Mouse (Mus musculus): ENCODE measurements at regions not wholly inside any gene's neighbourhood (a gene's known extent, or its start where the extent isn't known, plus 50 kb on each side); places are given as distances from the start of the nearest gene placed in this dataset.

GRCm38 (mm10) chr1:23602710-23603291 lies 158.8 kb upstream of the B3gat2 start:
- no peak for TF ChIP-seq CTCF (IDR thresholded peaks at IDR 0.05)
- ChIA-PET POLR2A (no interaction called here), CTCF (no interaction called here)
- no peak for ATAC-seq
- peaks cover 6% of the 10 kb centered on the region for H3K27me3 ChIP-seq
- in situ Hi-C loops (cut with MboI; ENCODE audit: low pct_unique_long_range_greater_than_20kb): no loop called here
- DNase-seq (ENCODE audit: low read depth, low spot score): no peak

DNA sequence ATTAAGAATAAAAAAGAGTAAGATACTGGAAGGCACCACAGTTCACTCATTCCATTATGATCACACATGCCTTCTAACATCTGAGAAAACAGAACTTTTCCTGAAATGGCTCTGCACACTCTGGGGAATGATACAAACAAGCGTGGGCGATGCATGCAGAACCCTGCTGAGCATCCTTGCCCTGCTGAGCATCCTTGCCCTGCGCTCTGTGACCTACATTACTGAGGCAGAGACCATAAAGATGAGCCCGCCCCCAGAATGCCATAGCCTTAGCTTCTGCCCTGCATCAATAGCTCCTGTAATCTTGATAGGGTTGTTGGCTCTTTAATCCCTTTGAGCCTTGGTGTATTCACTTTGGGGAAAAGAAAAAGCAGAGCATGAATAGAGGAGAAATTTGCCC lies 132.2 kb upstream of the B3gat2 start:
- CTCF ChIA-PET: no interaction called here
- in situ Hi-C loops (cut with MboI; ENCODE audit: low pct_unique_long_range_greater_than_20kb): no loop called here
- no peak for TF ChIP-seq CTCF (IDR thresholded peaks at IDR 0.05)

GRCm38 (mm10) chr1:23645093-23645492 lies 116.5 kb upstream of the B3gat2 start:
- in situ Hi-C loops (cut with MboI; ENCODE audit: low pct_unique_long_range_greater_than_20kb): no loop called here
- TF ChIP-seq CTCF (IDR thresholded peaks at IDR 0.05): no peak
- ChIA-PET POLR2A (no interaction called here), CTCF (no interaction called here)
- no peak for DNase-seq (ENCODE audit: low read depth, low spot score)
- H3K27me3 ChIP-seq: no peaks in the 10 kb centered on the region
- ATAC-seq: no peak

More for the DNA sequence above, 132.2 kb upstream of the B3gat2 start:
- ATAC-seq: no peak
- peaks cover 11% of the 10 kb centered on the region for H3K27me3 ChIP-seq
- POLR2A ChIA-PET: no interaction called here
- no peak for DNase-seq (ENCODE audit: low read depth, low spot score)

DNA sequence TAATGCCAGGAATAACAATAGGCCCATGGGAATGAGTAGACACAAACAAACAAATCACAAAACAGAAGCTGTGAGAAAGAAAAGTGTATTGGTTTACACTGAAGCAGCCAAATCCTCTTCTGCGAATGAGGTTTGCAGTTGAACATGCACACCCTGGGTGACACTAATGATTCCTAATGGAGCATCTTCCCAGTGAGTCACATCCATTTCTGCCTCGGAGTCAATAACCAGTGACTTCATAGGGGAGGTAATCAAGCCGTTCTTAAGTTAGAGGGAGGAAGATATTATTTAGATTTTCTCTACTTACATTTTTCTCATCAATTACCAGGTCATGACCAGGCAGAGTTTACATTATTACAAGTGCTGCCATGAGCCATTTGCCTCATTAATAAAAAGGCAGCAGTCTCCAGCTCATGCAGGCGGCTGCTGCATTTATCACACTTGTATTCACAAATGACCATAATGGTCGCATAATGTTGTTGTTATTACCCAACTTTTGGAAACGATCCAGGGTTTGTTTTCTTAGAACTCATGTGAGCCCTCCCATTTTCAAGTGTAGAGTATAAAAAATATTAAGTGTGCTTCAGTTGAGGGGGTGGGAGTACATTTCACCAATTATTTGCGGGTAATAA lies 112.6 kb upstream of the B3gat2 start:
- no peak for TF ChIP-seq CTCF (IDR thresholded peaks at IDR 0.05)
- CTCF ChIA-PET: no interaction called here
- in situ Hi-C loops (cut with MboI; ENCODE audit: low pct_unique_long_range_greater_than_20kb): no loop called here
- H3K27me3 ChIP-seq: peaks cover 6% of the 10 kb centered on the region
- ATAC-seq (no peak), DNase-seq (ENCODE audit: low read depth, low spot score) (no peak)
- POLR2A ChIA-PET: no interaction called here

DNA sequence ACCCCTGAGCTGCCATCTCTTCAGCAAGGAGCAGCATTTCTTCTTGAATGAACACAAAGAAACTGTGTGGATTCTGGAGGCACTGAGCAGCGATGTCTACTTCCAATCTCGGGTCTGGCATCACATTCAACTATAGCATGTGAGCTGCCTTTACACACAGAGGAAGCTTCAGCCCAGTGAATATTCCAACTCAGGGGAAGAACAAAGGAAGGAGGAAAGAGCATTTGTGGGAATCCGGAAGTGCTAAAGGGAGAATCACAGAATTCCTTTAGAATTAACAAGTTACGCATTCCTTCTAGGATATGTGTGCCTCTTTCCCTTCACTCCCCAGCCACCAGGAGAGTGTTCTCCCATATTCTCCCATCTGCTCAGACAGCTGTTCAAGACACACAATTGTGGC lies 111.7 kb upstream of the B3gat2 start:
- TF ChIP-seq CTCF (IDR thresholded peaks at IDR 0.05): no peak
- CTCF ChIA-PET: no interaction called here
- no peak for DNase-seq (ENCODE audit: low read depth, low spot score)
- no peak for ATAC-seq
- peaks cover 6% of the 10 kb centered on the region for H3K27me3 ChIP-seq
- in situ Hi-C loops (cut with MboI; ENCODE audit: low pct_unique_long_range_greater_than_20kb): no loop called here
- POLR2A ChIA-PET: no interaction called here

- ATAC-seq: no peak
- in situ Hi-C loops (cut with MboI; ENCODE audit: low pct_unique_long_range_greater_than_20kb): no loop called here
- ChIA-PET POLR2A (no interaction called here), CTCF (no interaction called here)
- no peak for DNase-seq (ENCODE audit: low read depth, low spot score)
- H3K27me3 ChIP-seq: peaks cover 19% of the 10 kb centered on the region
- TF ChIP-seq CTCF (IDR thresholded peaks at IDR 0.05): no peak
Observed at GRCm38 (mm10) chr1:23653628-23654027, 107.9 kb upstream of the B3gat2 start.

DNA sequence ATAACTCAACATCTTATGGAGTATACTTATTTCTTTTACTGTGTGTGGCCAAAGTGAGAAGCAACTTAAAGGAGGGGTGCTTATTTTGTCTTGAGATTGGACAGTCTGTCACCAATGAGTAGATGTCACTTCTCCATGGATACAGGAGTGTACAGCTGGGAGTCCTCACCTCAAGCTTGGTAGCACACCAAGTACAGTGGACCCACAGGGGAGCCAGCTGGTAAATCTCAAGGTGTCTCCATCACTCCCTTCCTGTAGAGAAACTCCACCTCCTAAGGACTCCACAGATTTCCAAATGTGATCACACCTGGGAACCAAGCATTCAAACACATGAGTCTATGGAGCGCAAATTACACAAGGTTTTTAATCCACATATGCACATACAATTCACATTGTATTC lies 105.8 kb upstream of the B3gat2 start:
- peaks cover 23% of the 10 kb centered on the region for H3K27me3 ChIP-seq
- ATAC-seq (no peak), DNase-seq (ENCODE audit: low read depth, low spot score) (no peak)
- CTCF ChIA-PET: no interaction called here
- in situ Hi-C loops (cut with MboI; ENCODE audit: low pct_unique_long_range_greater_than_20kb): no loop called here
- POLR2A ChIA-PET: no interaction called here
- no peak for TF ChIP-seq CTCF (IDR thresholded peaks at IDR 0.05)

DNA sequence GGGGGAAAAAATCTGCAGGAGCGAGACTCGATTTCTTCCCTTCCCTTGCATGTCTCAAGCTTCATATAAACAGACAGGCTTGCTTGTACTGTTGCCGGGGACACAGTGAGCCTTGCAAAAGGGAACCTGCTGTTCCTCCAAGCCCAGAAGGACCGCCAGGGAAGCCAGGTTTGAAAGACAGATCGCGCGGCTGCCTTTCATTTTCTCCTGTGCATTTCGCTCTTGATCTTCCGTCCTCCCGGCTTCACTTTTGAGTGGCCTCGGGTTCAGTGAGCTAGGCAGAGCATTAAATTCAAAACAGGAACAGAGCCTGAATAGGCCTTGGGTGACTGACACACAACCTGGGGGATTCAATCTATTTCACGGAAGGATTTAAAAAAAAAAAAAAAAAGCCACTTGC lies 105.3 kb upstream of the B3gat2 start:
- CTCF ChIA-PET: no interaction called here
- TF ChIP-seq CTCF (IDR thresholded peaks at IDR 0.05): no peak

GRCm38 (mm10) chr1:23656718-23657117 lies 104.8 kb upstream of the B3gat2 start:
- H3K27me3 ChIP-seq: peaks cover 22% of the 10 kb centered on the region
- ATAC-seq: no peak
- CTCF ChIA-PET: no interaction called here
- DNase-seq (ENCODE audit: low read depth, low spot score): no peak
- POLR2A ChIA-PET: no interaction called here
- no peak for TF ChIP-seq CTCF (IDR thresholded peaks at IDR 0.05)
- in situ Hi-C loops (cut with MboI; ENCODE audit: low pct_unique_long_range_greater_than_20kb): no loop called here

More for the DNA sequence above, 105.3 kb upstream of the B3gat2 start:
- in situ Hi-C loops (cut with MboI; ENCODE audit: low pct_unique_long_range_greater_than_20kb): no loop called here
- POLR2A ChIA-PET: no interaction called here
- ATAC-seq: no peak
- DNase-seq (ENCODE audit: low read depth, low spot score): no peak
- H3K27me3 ChIP-seq: peaks cover 23% of the 10 kb centered on the region

DNA sequence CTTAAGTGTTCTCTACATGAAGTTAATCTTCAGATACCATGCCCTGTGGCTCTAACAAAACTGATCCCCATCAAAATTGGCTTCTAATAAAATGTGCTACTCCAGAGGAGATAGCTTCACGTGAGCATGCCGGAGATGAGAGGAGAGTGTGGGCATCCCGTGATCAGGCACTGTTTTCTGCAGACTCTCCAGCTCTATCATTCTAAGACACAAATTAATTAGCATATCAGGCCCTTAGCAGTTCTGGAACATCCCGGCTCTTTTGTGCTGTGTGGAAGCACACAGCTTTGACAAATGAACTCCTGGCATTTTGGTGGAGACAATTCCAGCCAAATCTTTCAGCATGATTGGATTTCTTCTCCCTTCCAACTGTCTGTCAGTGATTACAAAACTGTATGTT lies 91.0 kb upstream of the B3gat2 start:
- CTCF ChIA-PET: no interaction called here
- in situ Hi-C loops (cut with MboI; ENCODE audit: low pct_unique_long_range_greater_than_20kb): no loop called here
- H3K27me3 ChIP-seq: no peaks in the 10 kb centered on the region
- no peak for TF ChIP-seq CTCF (IDR thresholded peaks at IDR 0.05)
- POLR2A ChIA-PET: no interaction called here
- DNase-seq (ENCODE audit: low read depth, low spot score): no peak
- no peak for ATAC-seq

DNA sequence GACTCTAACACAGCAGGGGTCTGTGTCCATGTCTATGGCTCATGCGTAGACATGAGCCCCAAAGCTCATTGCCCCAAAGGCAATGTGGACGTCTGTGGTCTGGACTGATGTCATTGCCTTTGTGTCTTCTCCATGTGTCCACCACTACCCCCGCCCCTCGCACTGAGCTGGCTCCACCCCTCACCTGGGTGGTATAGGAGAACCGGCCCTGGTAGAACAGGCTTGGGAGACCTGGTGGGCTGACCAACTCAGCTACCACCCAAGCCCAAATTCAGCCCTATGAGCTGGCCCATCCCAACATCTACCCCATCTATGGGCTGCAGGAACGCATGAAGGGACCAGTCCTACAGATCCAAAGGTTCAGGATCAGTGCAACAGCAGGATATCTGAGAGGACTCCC lies 87.2 kb upstream of the B3gat2 start:
- no peaks in the 10 kb centered on the region for H3K27me3 ChIP-seq
- in situ Hi-C loops (cut with MboI; ENCODE audit: low pct_unique_long_range_greater_than_20kb): no loop called here
- CTCF ChIA-PET: interaction anchor here (1.1 kb wide), 1 partner anchor 14 kb away, joined by 3 read pairs; no protein-coding TSS in a partner anchor
- ATAC-seq (no peak), DNase-seq (ENCODE audit: low read depth, low spot score) (no peak)
- POLR2A ChIA-PET: no interaction called here
- TF ChIP-seq CTCF (IDR thresholded peaks at IDR 0.05): no peak

DNA sequence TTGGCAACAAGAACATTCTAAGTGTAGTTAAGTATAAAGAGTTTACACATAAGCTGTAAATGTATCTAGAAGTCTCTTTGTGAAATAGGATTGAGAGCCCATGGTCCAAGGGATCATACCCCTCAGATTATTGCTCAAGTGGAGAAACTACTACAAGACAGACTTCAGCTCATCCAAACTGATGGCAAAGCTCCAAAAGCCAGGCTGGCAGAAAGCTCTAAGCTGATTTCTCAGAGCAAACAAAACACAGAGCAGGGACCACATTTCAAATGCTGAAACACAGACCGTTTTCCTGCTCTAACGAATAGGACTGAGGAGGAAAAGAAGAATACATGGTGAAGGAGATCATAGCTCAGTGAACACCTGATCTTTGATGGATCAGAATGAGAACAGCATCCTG lies 85.3 kb upstream of the B3gat2 start:
- CTCF ChIA-PET: no interaction called here
- in situ Hi-C loops (cut with MboI; ENCODE audit: low pct_unique_long_range_greater_than_20kb): no loop called here
- POLR2A ChIA-PET: no interaction called here
- no peak for DNase-seq (ENCODE audit: low read depth, low spot score)
- no peak for TF ChIP-seq CTCF (IDR thresholded peaks at IDR 0.05)
- no peak for ATAC-seq
- no peaks in the 10 kb centered on the region for H3K27me3 ChIP-seq

Measured in Patski (cell line).